Mouse (Mus musculus): ENCODE measurements around the gene Zdhhc11.

- TF ChIP-seq CTCF (IDR thresholded peaks at IDR 0.05; ENCODE audit: low read depth) (no peak), EP300 (IDR thresholded peaks at IDR 0.05; ENCODE audit: low read depth) (no peak)
These were observed 52.3 kb downstream of the Zdhhc11 start for GRCm38 (mm10) chr13:74015908-74016307.
